Mouse (Mus musculus) CD4-positive helper T cell, adult 2 months (primary cell): ENCODE data around the gene Snrk.

Experiments
- DNase-seq: peaks from one replicate; pipeline ENCODE4 v3.0.0-alpha.2; 2012; ENCODE audit warnings: low read depth, missing footprints, low spot score

The Snrk gene

DNA sequence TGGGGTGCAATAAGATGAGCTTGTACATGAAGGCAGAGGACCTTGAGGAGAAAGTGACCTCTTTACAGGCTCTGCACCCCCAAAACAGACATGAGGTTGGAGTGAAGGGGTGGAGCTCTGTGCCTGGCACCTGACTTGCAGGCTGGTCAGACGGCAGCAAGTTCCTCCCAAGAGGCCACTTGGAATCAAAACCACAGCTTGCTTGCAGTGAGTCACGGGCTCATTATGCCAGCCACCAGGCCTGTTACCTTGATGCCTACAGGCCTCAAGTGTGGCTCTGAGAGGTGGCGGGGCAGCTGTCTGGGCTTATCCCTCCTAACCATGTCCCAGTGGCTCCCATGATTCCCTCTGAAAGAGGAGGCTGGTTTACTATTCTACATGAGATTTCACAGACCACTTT is 63.0 kb downstream of the Snrk start:
- DNase-seq = no peak

DNA sequence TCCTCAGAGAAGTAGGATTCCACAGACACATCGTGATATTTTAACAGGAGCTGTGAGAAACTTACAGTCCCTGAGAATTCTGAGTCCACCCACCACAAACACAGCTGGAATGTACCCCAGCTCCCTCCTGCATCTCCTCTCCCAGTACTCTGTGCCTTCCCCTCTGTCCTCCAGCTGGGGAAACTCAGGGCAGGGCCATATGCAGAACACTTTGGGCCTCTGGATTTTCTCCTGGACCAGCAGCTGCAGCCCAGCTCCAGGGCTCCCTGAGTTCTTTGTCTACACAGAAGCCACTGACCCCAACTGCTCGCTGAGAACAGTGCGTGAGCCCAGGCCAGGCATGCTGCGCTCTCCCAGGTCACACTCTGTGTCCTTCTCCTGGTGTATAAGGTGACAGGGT is 66.0 kb downstream of the Snrk start:
- DNase-seq = no peak

DNA sequence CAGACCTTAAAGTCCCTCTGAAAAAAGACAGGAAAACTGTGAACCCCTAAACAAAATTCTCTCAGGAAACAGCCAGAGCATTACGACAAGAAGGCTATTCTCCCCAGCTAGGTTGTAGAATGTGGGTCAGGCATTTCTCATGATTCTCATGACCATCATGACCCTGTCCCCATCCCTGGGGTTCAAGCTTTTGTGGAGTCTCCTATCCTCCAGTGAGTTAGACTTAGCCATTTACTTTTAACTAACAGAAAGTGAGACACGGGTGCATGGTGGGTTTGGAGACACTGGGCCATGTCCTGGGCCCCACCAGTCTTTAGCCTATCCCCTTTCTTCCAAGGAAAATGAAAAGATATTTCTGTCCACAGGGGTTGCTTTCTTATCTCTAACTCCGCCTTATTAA is 67.3 kb downstream of the Snrk start:
- DNase-seq = no peak

DNA sequence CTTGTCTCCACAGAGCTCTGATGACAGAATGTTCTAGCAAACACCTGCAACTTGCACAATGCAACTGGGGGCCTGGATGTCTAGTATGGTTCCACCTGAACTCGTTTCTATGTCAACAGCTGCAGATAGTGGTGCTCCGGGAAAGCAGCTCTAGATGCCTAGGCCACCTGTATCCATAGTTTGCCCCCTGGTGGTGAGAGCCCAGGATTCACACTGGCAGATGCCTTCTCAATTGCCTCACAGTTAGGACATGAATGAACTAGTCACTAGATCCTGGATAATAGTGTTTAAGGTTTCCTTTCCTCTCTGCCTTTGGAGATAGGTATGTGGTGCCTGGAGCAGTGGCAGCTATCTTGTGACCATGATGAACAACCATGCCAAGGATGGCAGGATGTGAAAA is 68.0 kb downstream of the Snrk start:
- peak; percentile 73 for DNase-seq

DNA sequence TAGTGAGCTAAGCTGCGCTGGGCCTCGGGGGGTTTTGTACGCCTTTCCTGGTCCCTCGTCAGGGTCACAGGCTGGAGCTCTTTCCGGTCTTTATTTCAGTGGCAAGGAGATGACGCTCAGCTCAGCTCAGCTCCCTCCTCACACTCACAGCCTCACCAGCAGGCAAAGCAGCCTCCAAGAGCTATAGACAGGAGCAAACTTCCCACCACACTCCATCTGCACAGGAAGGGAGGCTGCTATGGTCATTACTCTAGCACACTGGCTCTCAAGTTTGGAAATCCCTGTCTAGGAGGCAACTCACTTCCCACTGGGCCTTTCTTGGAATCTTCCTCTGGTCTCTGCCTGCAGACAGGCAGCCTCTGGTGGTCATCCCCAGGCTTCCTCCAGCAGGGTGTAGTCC is 68.9 kb downstream of the Snrk start:
- no peak for DNase-seq

DNA sequence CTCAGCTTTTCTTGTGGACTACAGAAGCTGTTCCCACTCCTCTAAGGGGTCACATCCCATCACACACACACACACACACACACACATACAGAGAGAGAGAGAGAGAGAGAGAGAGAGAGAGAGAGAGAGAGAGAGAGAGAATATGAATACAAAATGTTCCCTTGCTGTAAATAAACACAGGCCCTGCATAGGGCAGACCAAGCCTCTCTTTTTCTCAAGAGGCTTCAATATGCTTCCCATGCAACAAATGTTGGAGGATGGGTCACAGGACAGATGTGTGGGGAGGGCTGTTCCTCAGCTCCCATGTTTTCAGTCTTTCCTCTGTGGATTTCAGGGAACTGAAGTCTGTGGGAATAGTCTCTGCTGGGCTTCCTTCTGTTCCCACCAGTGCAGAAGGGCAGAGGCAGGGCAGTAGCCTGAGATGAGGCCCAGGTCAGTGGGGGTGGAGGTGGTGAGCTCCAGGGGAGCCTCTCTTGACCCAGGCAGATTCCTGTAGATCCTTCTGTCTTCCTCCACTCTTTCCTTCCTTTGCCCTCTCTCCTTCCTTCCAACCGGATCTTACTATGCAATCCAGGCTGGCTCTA is 69.7 kb downstream of the Snrk start:
- no peak for DNase-seq

DNA sequence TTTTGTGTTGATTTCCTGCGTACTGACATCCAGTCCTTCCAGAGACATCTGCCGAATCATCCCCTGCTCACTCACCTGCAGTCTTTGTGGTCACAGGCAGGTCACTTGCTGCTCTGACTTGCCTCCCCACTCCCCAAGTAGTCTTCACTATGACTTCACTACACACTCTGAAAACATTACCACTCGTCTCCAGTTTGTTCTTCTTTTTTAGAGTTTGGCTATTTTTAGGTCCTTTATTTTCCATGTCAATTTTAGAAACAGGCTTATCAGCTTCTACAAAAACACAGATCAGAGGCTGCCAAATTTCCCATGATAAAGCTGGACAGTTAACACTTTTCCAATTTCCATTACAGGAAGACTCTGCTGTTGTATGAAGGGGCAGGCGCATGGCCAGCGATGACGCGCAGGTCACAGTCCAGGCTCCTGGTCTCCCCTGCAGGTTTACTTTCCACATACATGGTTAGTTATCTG is 70.4 kb downstream of the Snrk start:
- no peak for DNase-seq

DNA sequence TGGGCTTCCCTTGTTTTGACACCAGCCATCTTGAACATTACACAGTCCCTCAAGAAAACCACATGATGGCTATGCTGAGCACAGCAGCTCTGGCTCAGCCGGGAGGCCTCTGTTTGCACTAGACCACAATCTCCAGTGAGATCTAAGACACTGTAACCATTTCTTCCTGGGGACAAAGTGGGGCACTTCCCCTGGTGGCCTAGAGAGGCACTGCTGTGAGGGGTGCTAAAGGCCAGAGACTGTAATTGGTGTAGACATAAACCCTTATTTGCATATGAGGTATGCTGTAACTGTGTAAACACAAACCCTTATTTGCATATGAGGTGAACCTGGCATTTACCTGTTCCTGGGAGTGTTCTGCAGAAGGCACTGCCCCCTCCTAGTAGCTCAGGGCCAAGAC is 71.7 kb downstream of the Snrk start:
- DNase-seq = peak; percentile 86

DNA sequence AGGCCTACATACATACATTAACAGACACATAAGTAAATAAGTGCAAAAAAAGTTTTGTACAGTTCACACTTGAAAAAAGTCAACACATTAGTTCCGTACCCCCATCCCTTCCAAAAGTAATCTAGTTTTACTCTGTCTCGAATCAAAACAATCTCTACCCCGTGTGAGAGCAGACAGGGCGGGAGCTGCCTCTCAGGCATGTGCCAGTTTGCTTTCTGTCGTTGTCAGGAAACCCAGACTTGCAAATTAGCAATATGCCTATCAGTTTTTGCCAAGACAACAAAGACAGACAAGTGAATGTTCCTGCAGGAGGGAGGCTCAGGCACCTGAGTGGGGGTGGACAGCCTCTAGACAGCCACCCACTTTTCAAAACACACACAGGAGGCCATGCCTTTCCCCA is 76.3 kb downstream of the Snrk start:
- DNase-seq = peak; percentile 38

DNA sequence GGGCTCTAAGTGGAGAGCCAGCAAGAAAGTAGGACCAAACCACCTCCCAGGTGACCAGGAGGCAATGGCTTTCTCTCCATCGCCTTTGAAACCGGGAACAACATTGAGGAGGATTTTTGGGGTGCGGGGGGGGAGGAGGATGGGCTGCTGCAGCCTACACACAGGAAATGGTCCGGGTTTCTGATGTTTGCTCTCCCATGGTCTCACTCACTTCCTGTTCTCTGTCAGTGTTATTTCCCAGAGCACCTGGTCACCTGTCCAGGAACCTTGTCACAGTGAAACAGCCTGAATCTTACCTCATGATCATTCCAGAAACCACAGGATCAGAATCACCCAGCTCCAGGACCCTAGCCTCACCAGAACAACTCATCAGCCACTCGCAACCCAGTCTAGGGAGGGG is 76.8 kb downstream of the Snrk start:
- DNase-seq = peak; percentile 41

DNA sequence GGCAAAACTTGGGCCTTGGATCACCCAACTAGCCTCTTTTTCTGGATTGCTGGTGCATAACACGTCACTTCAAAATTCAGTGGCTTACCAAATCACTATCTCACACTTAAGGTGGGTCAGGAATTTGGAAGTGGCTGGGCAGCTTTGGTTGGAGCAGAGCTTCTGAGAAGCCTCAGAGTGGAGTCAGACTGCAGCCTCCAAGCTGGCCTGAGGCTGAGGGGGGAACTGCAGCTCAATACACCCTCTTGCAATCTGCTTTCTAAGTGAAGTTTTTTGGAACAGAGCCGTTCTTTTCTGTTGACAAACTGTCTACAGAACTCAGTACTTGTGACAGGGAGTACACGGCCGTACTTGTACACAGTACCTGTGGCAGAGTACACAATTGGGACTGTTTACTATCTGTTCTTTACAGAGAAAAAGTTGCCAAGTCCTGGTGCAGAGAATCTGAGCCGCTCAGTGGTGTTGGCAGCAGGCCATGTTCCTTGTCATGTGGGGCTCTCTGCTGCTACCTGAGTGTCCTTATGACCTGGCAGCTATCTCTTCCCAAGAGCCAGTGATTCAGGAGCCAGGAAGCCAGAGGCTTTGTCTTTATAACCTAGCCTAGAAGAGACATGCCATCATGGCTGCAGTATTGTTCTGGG is 78.1 kb downstream of the Snrk start:
- DNase-seq = no peak

DNA sequence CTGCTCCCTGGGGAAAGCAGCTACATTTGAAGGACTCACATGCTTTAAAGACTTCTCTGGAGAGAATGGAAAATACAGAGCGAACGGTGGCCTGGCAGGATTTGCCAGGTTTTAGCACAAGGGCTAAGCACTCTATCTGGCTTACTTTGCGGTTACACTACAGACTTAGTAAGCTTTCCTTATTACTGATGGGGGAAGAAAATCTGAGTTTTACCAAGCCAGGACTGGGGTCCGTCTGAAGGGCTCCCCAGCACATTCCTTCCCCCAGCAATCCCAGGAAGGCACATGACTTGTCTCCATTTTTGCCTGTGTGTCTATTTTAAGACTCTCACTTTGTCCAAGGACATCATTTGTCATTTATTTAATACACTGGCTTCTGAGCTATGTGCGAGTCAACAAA is 80.0 kb downstream of the Snrk start:
- DNase-seq = no peak

DNA sequence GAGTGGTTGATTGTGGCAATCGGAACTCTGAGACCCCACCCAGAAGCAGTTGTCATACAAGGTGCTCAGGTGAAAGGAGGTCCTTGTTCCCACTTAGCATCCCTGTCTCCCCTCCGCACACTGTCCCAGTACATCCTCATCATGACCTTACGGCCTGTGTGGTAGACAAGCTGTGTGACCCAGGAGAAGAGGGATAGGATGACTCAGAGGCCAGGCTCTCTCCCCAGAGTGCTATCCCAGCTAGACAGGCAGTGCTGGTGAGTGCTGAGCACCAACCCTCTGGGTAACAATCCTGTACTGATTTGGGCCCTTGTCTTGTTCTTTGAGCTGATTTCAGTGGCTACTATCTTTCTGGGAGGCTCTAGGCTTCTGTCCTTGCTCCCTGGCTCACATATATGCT is 81.6 kb downstream of the Snrk start:
- DNase-seq = no peak

DNA sequence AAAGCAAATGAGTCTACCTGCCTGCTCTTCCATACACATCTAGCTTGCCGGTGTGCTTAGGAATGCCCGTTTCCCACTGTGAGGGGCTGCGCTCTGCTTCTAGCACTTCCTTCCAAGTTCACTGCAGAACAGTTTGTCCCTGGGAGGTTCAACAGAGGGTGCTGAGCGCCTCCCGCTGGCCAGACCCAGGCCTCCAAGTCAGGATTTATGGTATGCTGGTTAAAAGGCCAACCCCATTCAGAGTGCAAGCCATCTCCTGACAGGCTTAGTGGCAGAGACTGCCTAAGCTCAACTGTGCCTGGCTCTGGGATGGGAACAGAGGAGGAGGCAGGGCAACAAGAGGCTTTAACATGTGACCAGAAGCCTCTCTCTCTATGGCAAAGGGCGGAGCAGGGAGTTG is 82.2 kb downstream of the Snrk start:
- DNase-seq = peak; percentile 45

DNA sequence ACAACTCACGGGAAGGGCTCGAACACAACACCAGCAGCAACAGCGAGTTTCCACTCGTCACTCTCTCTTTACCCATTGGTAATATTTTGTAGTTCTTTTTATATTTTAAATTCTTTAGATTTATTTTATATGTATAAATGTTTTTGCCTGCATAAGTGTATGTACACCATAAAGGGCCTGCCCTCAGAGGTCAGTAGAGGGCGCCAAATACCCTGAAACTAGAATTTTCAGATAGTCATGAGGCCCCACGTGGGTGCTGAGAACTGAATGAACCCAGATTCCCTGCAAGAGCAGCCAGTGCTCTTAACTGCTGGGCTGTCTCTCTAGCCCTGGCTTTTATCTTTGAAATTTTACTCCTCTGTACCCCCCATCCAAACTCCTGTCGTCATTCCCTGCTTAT is 87.4 kb downstream of the Snrk start:
- DNase-seq = peak; percentile 59

DNA sequence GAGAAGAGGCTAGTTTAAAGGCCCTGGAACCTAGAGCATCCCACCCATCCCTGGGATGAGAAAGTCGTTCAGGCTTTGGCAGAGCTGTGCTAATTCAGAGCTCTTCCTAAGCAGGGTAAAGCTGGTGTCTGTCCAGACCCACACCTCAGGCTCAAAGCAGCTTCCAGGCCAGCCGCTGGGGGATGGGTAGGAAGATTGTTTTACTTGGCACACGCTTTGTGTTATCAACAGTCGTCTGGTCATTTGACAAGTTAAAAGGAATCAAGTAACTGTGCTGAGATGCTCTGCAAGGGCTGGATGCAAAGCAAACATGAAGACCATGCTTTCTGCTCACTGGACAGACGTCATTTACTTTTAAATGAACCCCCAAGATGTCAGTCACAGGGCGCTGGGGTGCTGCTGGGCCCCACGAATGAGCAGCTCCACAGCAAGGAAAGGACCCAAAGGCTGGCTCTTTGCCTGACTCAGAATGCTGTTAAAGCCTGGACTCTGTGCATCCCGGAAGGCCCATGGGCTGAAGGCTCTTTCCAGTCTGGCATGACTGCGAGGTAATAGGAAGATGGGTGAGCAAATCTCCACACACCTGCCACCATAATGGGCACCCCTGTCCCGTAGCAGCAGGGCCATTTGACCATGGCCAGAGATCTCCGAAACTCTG is 88.6 kb downstream of the Snrk start:
- no peak for DNase-seq

DNA sequence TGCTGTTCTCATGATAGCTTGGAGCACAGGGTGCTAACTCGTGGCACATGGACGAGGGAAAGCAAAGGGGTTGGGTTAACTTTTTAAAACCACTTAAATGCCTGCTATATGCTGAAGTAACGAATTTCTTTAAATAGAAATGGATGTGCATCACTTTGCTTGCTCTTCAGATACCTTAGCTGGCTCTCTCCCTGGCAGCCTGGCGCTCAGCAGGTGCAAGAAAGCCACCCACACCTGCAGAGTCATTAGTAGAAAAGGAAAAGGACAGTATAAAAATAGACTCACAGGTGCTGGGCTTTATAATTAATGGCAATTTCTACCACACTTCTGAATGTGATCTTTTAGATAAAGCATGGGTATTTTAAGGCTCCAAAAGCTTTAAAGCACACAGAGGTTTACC is 91.2 kb downstream of the Snrk start:
- DNase-seq = no peak

DNA sequence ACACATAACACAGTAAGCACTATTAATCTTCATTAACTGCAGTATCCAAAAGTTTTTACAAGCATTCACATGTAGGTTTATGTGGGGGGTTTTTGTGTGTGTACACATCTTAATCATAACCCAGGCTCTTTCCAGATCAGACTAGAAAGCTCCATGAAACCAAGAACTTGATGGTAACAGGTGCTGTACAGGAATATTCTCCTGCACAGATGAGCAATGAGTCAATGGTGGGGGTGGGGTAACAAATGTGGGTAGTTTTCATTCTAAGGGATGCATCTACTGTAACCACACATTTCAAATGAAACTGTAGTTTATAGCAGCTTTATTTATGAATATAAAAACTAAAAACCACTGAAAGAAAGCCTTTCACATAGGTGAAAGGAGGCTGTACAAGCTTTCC is 98.1 kb downstream of the Snrk start:
- DNase-seq = no peak

DNA sequence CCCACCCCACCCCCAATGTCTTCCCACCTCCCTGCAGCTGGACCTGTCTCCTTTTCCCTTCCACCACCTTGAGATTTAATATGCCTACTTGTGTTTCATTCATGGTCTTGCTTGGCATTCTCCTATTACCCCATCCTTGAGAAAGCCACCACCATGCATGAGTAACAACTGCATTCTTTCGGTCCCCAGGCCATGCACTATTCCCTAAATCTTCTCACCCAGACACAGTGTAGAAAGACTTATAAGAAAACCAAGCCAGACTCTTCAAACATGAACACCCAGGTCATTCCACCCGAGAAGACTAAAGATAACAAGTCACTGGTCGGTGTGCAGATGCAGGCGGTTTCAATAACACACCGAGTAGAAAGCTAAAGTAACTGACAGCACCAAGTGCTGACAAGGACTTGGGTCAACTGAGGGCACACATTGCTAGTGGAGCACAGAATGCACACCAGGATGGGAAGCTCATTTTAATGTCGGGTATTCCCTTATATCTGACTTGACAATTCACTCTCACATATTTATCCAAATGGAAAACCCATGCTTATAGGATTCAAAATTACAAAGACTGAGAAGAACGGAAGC is 100.0 kb downstream of the Snrk start:
- DNase-seq = no peak
